Mouse (Mus musculus): ENCODE measurements around the gene Zfp467. TPM values are rescaled to one million over a fixed set of nuclear protein-coding genes. Genes with fewer than 3 reads are reported as not detected.

The Zfp467 gene
- polyA plus RNA-seq (2012; rRNA removed) = 27.9 and 31.0 TPM in 2 replicates

DNA sequence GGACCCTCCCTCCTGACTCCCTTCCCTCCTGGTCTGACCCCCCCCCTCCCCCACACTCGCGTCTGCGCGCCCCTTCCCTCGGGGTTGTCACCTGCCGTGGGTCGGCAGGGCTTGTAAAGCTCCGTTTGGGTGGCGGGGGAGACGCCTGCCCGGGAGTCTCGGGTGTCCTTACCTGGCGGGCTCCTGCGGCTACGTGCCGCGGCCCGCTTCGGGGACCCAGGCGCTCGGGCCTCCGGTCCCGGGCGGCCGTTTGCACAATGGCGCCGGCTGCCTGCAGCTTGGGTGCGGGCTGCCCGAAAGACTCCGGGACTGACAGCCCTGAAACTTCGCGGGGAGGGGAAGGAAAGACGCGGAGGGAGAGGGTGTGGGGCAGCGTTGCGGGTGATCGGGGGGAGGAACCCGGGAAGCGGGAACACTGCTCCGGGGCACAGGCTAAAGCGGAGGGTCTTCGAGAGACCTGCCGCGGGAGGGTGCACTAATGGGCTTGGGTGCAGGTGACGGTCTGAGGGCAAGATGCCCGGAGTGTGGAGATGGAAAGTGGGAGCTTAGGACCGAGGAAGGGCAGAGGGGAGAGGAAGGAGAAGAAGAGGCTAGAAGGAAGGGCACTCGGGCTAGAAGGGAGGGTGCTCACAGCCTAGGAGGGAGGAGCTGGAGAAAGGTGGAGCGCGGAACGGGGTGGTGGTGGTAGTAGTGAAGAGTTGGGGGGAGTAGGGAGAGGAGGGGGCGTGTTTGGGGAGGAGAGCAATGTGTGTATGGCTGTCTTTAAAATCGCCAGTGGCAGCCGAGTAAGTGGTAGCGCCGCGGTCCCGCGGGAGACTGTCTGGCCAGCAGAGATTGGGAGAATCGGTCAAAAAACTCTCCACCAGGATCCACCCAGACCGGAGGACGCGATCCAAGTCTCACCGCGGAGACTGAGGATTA, at the start of gene Zfp467:
Gene Zfp467 (minus strand): TSS at position 645 of the 921 bp plus-strand sequence.

DNA sequence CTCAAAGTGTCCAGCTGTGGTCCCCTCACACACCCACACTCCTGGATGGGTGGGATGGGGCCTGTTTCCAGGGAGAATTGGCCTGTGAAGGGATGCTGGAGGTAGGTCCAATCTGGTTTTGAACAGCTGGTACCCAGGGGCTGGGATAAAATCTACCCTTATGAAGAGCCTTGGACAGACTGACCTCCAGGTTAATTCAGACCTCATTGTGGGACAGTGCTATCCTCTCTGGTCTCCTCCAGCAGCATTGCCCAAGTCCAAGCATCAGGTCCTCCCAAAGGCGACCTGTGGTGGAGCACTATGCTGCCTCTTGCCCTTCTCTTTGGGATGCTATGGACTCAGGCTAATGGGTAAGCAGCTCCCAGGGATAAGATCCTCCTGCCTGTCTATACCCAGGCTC, 2.3 kb upstream of the Zfp467 start, which contains the start of gene Sspo:
Gene Sspo (plus strand): TSS at position 301 of the 400 bp plus-strand sequence.

DNA sequence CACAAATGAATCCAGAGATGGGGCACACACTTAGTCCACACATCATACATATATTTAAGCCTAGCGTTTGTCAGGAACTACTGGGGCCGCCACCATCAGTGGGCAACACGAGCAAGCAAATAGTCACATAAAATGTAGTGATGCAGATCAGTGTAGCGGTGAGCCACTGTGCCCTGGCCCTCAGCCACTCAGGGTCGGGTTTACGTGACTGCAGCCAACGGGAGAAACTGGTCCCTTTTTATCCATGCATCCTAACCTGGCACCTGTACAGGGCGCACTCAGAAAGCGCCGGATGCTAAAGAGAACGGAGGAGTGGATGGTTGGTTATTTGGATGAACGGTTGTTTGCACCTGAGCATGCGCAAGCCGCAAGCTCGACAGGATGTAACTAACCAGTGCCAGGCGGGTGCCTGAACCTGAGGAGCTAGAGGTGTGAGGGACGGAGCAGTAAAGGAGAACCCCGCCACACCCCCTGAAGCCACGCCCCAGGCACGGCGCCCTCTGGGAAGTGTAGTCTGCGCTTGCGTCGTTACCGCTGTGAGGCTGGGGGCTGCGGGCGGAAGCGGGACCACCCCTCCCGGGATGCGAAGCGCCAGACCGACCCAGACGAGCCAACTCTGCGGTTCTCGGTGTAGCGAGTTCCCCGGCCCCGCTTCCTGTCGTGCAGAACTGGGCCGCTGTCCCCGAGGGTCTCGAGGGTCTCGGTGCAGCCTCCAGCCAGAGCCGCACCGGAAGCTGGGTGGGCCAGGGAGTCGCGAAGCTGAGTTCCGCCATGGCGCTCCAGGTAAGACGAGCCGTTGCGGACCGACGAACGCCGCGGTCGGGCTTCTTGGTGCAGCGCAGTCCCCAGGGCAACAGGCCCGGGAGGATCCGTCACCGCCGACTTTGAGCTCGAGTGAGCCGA, 50.3 kb downstream of the Zfp467 start, which contains the start of gene Krba1:
Gene Krba1 (plus strand): TSS at position 482 of the 903 bp plus-strand sequence.

Other genes with a start within 250 kb of the Zfp467 start
- gene Krba1, start 50.2 kb downstream of the Zfp467 start, polyA plus RNA-seq (2012; rRNA removed) = 41.3 and 43.6 TPM in 2 replicates
- gene Sspo, start 2.4 kb upstream of the Zfp467 start, polyA plus RNA-seq (2012; rRNA removed) = 1.1 and 1.5 TPM in 2 replicates
- 145 and 151 TPM in 2 replicates for gene Atp6v0e2, start 91.8 kb upstream of the Zfp467 start, polyA plus RNA-seq (2012; rRNA removed)
- 27.3 and 30.0 TPM in 2 replicates for gene Lrrc61, start 109.0 kb upstream of the Zfp467 start, polyA plus RNA-seq (2012; rRNA removed)
- gene Rarres2, start 127.0 kb upstream of the Zfp467 start, polyA plus RNA-seq (2012; rRNA removed) = 3.2 and 5.9 TPM in 2 replicates
- not detected in 2 replicates for gene Gm45021, start 143.8 kb upstream of the Zfp467 start, polyA plus RNA-seq (2012; rRNA removed)
- 49.5 and 49.9 TPM in 2 replicates for gene Repin1, start 148.1 kb upstream of the Zfp467 start, polyA plus RNA-seq (2012; rRNA removed)
- not detected in 2 replicates for gene Gm44965, start 148.1 kb upstream of the Zfp467 start, polyA plus RNA-seq (2012; rRNA removed)
- gene Zfp775, start 156.2 kb upstream of the Zfp467 start, polyA plus RNA-seq (2012; rRNA removed) = 10.0 and 11.0 TPM in 2 replicates
- 8.2 and 8.7 TPM in 2 replicates for gene AI854703, start 180.9 kb upstream of the Zfp467 start, polyA plus RNA-seq (2012; rRNA removed)
- gene Gimap8, start 201.4 kb upstream of the Zfp467 start, polyA plus RNA-seq (2012; rRNA removed) = 1.4 and 1.6 TPM in 2 replicates
- gene Gimap9, start 230.3 kb upstream of the Zfp467 start, polyA plus RNA-seq (2012; rRNA removed) = 1.7 and 3.9 TPM in 2 replicates
- 1.7 and 3.1 TPM in 2 replicates for gene Gimap4, start 238.7 kb upstream of the Zfp467 start, polyA plus RNA-seq (2012; rRNA removed)